Mouse (Mus musculus) neural tube, embryonic 12.5 days (tissue): ENCODE data around the gene Gm28053. TPM values are rescaled to one million over a fixed set of nuclear protein-coding genes. Genes with fewer than 3 reads are reported as not detected.

ENCODE experiments used
- ATAC-seq: fragments of 200-750 bp; cut with Nextera tagmentation; 2 replicates; pipeline ENCODE4 v1.8.0; 2017; ENCODE audit warnings: low read depth, mild to moderate bottlenecking, moderate TSS enrichment, moderate library complexity; ENCODE audit not compliant: low FRiP score
- H3K27ac ChIP-seq: fragments of 300-500 bp; sonication (generic); 2 replicates; pipeline ENCODE4 v1.5.1; 2016
- H3K27me3 ChIP-seq: fragments of 300-500 bp; sonication (generic); replicated peaks from 2 replicates; pipeline ENCODE4 v1.6.1; 2016; ENCODE audit warnings: mild to moderate bottlenecking
- H3K36me3 ChIP-seq: fragments of 300-500 bp; sonication (generic); 2 replicates; pipeline ENCODE4 v1.6.1; 2016; ENCODE audit warnings: mild to moderate bottlenecking
- H3K4me1 ChIP-seq: fragments of 300-500 bp; sonication (generic); 2 replicates; pipeline ENCODE4 v1.6.1; 2016
- H3K4me2 ChIP-seq: fragments of 300-500 bp; sonication (generic); replicated peaks from 2 replicates; pipeline ENCODE4 v1.6.1; 2016; ENCODE audit warnings: mild to moderate bottlenecking
- H3K4me3 ChIP-seq: fragments of 300-500 bp; sonication (generic); 2 replicates; pipeline ENCODE4 v1.5.1; 2016
- H3K9ac ChIP-seq: fragments of 300-500 bp; sonication (generic); 2 replicates; pipeline ENCODE4 v1.6.1; 2016; ENCODE audit warnings: mild to moderate bottlenecking
- H3K9me3 ChIP-seq: fragments of 300-500 bp; sonication (generic); 2 replicates; pipeline ENCODE4 v1.6.1; 2016; ENCODE audit warnings: mild to moderate bottlenecking
- WGBS: fragments of 180-500 bp; shearing (Covaris S2); methylation state at CpG from one replicate; pipeline ENCODE4 v1.1.7; 2016; 5-methylcytosine and 5-hydroxymethylcytosine counted together
- polyA plus RNA-seq: library from polyadenylated mRNA; unstranded; fragments of >200 nt; fragmentation: Nextera tagmentation; extraction: Ambion mirVana; gene quantifications from 2 replicates; pipeline ENCODE4 v1.2.1, GENCODE M21; 2016

Gm28053 gene
- polyA plus RNA-seq, 1 experiment from 2014 or later = 0.70 TPM

- 85% methylated on average over 1 of the region's 1 CpGs for WGBS
- H3K27me3 ChIP-seq = no peaks in the 10 kb centered on the region
- H3K4me3 ChIP-seq = no peak overlapping the region
- no peak overlapping the region for H3K27ac ChIP-seq
- no peak overlapping the region for H3K9ac ChIP-seq
- no peak for ATAC-seq
- no peaks in the 10 kb centered on the region for H3K4me1 ChIP-seq
- no peaks in the 10 kb centered on the region for H3K36me3 ChIP-seq
- no peaks in the 10 kb centered on the region for H3K9me3 ChIP-seq
- no peak overlapping the region for H3K4me2 ChIP-seq
Measured at GRCm38 (mm10) chr6:48733660-48734059, 15.3 kb downstream of the Gm28053 start.

GRCm38 (mm10) chr6:48737053-48737452 is 18.6 kb downstream of the Gm28053 start:
- Histone ChIP-seq H3K4me2 (no peak overlapping the region), H3K9me3 (no peaks in the 10 kb centered on the region), H3K27ac (no peak overlapping the region), H3K4me3 (no peak overlapping the region), H3K4me1 (0 out of 2 replicates have a peak, but pooled peaks cover 4% of the 10 kb centered on the region), H3K27me3 (peaks cover 13% of the 10 kb centered on the region), H3K9ac (no peak overlapping the region), H3K36me3 (no peaks in the 10 kb centered on the region)
- 78% methylated on average over 2 of the region's 2 CpGs for WGBS
- no peak for ATAC-seq

- Histone ChIP-seq H3K9ac (no peak overlapping the region), H3K4me2 (no peak overlapping the region), H3K36me3 (no peaks in the 10 kb centered on the region), H3K27me3 (peaks cover 20% of the 10 kb centered on the region), H3K27ac (no peak overlapping the region), H3K9me3 (no peaks in the 10 kb centered on the region), H3K4me3 (no peak overlapping the region), H3K4me1 (peaks cover 10% of the 10 kb centered on the region)
- WGBS = 91% methylated on average over 5 of the region's 5 CpGs
- no peak for ATAC-seq
Measured at GRCm38 (mm10) chr6:48737688-48738087, 19.3 kb downstream of the Gm28053 start.

- no peak for ATAC-seq
- H3K4me1 ChIP-seq = peaks cover 14% of the 10 kb centered on the region
- no peaks in the 10 kb centered on the region for H3K36me3 ChIP-seq
- no peaks in the 10 kb centered on the region for H3K9me3 ChIP-seq
- H3K4me2 ChIP-seq = no peak within 1 kb of the TSS
- WGBS = 80% methylated on average over 15 of the region's 15 CpGs
- peaks cover 30% of the 10 kb centered on the region for H3K27me3 ChIP-seq
- H3K9ac ChIP-seq = no peak within 1 kb of the TSS
- H3K27ac ChIP-seq = no peak within 1 kb of the TSS
- H3K4me3 ChIP-seq = no peak within 1 kb of the TSS
Measured at GRCm38 (mm10) chr6:48738961-48739779, 20.8 kb downstream of the Gm28053 start, which contains the start of gene Gimap1. Gene Gimap1 (plus strand): TSS chr6:48739054.

- H3K9me3 ChIP-seq = no peaks in the 10 kb centered on the region
- ATAC-seq = no peak
- H3K9ac ChIP-seq = no peak overlapping the region
- H3K4me3 ChIP-seq = no peak overlapping the region
- H3K27me3 ChIP-seq = peaks cover 30% of the 10 kb centered on the region
- no peak overlapping the region for H3K4me2 ChIP-seq
- WGBS = 87% methylated on average over 3 of the region's 3 CpGs
- H3K36me3 ChIP-seq = no peaks in the 10 kb centered on the region
- H3K27ac ChIP-seq = no peak overlapping the region
- peaks cover 14% of the 10 kb centered on the region for H3K4me1 ChIP-seq
Measured at GRCm38 (mm10) chr6:48739780-48740055, 21.3 kb downstream of the Gm28053 start.

GRCm38 (mm10) chr6:48740501-48741169 is 22.2 kb downstream of the Gm28053 start:
- H3K27me3 ChIP-seq = peaks cover 30% of the 10 kb centered on the region
- WGBS = 87% methylated on average over 3 of the region's 3 CpGs
- no peak overlapping the region for H3K4me3 ChIP-seq
- no peak for ATAC-seq
- no peaks in the 10 kb centered on the region for H3K36me3 ChIP-seq
- H3K9ac ChIP-seq = no peak overlapping the region
- no peak overlapping the region for H3K4me2 ChIP-seq
- H3K27ac ChIP-seq = no peak overlapping the region
- H3K9me3 ChIP-seq = no peaks in the 10 kb centered on the region
- peaks cover 14% of the 10 kb centered on the region for H3K4me1 ChIP-seq

GRCm38 (mm10) chr6:48741273-48741672 is 22.9 kb downstream of the Gm28053 start:
- Histone ChIP-seq H3K27me3 (peaks cover 30% of the 10 kb centered on the region), H3K9me3 (no peaks in the 10 kb centered on the region), H3K27ac (no peak overlapping the region), H3K36me3 (no peaks in the 10 kb centered on the region), H3K4me1 (peaks cover 14% of the 10 kb centered on the region), H3K4me2 (no peak overlapping the region), H3K9ac (no peak overlapping the region), H3K4me3 (no peak overlapping the region)
- no peak for ATAC-seq
- WGBS = 36% methylated on average over 3 of the region's 3 CpGs

GRCm38 (mm10) chr6:48741711-48742206 is 23.4 kb downstream of the Gm28053 start:
- H3K9me3 ChIP-seq = no peaks in the 10 kb centered on the region
- no peaks in the 10 kb centered on the region for H3K36me3 ChIP-seq
- WGBS = 21% methylated on average over 9 of the region's 9 CpGs
- H3K4me2 ChIP-seq = peak overlapping the region; percentile 80; the same call in 1 of the 2 replicates
- no peak overlapping the region for H3K9ac ChIP-seq
- 0 out of 2 replicates have a peak, but pooled peaks have one; percentile 25 for ATAC-seq
- no peak overlapping the region for H3K27ac ChIP-seq
- H3K27me3 ChIP-seq = peaks cover 30% of the 10 kb centered on the region
- peaks cover 14% of the 10 kb centered on the region for H3K4me1 ChIP-seq
- no peak overlapping the region for H3K4me3 ChIP-seq

GRCm38 (mm10) chr6:48742422-48743351 is 24.3 kb downstream of the Gm28053 start:
- peaks cover 14% of the 10 kb centered on the region for H3K4me1 ChIP-seq
- H3K27me3 ChIP-seq = peaks cover 30% of the 10 kb centered on the region
- no peak overlapping the region for H3K27ac ChIP-seq
- 2% methylated on average over 52 of the region's 52 CpGs for WGBS
- H3K9me3 ChIP-seq = no peaks in the 10 kb centered on the region
- H3K36me3 ChIP-seq = no peaks in the 10 kb centered on the region
- peak overlapping the region; percentile 80 for H3K4me2 ChIP-seq
- peak; percentile 33; the same call in 1 of the 2 replicates for ATAC-seq
- H3K9ac ChIP-seq = peak overlapping the region; percentile 49
- peak overlapping the region; percentile 37 for H3K4me3 ChIP-seq

GRCm38 (mm10) chr6:48745490-48745889 is 27.1 kb downstream of the Gm28053 start:
- H3K36me3 ChIP-seq = no peaks in the 10 kb centered on the region
- WGBS = 69% methylated on average over 2 of the region's 2 CpGs
- no peak for ATAC-seq
- no peak overlapping the region for H3K27ac ChIP-seq
- H3K4me3 ChIP-seq = no peak overlapping the region
- peaks cover 27% of the 10 kb centered on the region for H3K27me3 ChIP-seq
- peaks cover 14% of the 10 kb centered on the region for H3K4me1 ChIP-seq
- H3K9ac ChIP-seq = no peak overlapping the region
- no peak overlapping the region for H3K4me2 ChIP-seq
- H3K9me3 ChIP-seq = no peaks in the 10 kb centered on the region

GRCm38 (mm10) chr6:48745959-48746889 is 27.8 kb downstream of the Gm28053 start, which contains the start of gene Gimap5:
Gene Gimap5 (plus strand): TSS chr6:48746197.
- Histone ChIP-seq H3K4me2 (no peak within 1 kb of the TSS; the same call in 1 of the 2 replicates), H3K9ac (no peak within 1 kb of the TSS), H3K4me1 (peaks cover 14% of the 10 kb centered on the region), H3K27ac (no peak within 1 kb of the TSS), H3K36me3 (no peaks in the 10 kb centered on the region), H3K9me3 (no peaks in the 10 kb centered on the region), H3K4me3 (no peak within 1 kb of the TSS), H3K27me3 (peaks cover 25% of the 10 kb centered on the region)
- 53% methylated on average over 16 of the region's 16 CpGs for WGBS
- no peak for ATAC-seq
